Mouse (Mus musculus) heart, postnatal 0 days (tissue): ENCODE measurements at regions not wholly inside any gene's neighbourhood (a gene's known extent, or its start where the extent isn't known, plus 50 kb on each side); places are given as distances from the start of the nearest gene placed in this dataset.

ENCODE experiments used
- ATAC-seq: fragments of 200-750 bp; cut with Nextera tagmentation; 2 replicates; pipeline ENCODE4 v1.8.0; 2017; ENCODE audit warnings: low read depth, moderate number of reproducible peaks, moderate library complexity; ENCODE audit not compliant: insufficient read depth
- DNase-seq: peaks from one replicate; pipeline ENCODE4 v3.0.0-alpha.2; 2016; ENCODE audit warnings: low spot score
- H3K27ac ChIP-seq: fragments of 300-500 bp; sonication (generic); 2 replicates; pipeline ENCODE4 v1.5.1; 2014; ENCODE audit warnings: low read depth, mild to moderate bottlenecking
- H3K27me3 ChIP-seq: fragments of 300-500 bp; sonication (generic); 2 replicates; pipeline ENCODE4 v1.6.1; 2014; ENCODE audit warnings: low read length, mixed read lengths; ENCODE audit not compliant: control insufficient read depth, insufficient read depth
- H3K36me3 ChIP-seq: fragments of 300-500 bp; sonication (generic); replicated peaks from 2 replicates; pipeline ENCODE4 v1.6.1; 2014; ENCODE audit warnings: low read length, mixed read lengths; ENCODE audit not compliant: control insufficient read depth, insufficient read depth
- H3K4me1 ChIP-seq: fragments of 300-500 bp; sonication (generic); 2 replicates; pipeline ENCODE4 v1.6.1; 2014; ENCODE audit warnings: antibody characterized with exemption; ENCODE audit not compliant: control insufficient read depth, insufficient read depth
- H3K4me2 ChIP-seq: fragments of 300-500 bp; sonication (generic); 2 replicates; pipeline ENCODE4 v1.6.1; 2014; ENCODE audit warnings: low read depth, mild to moderate bottlenecking, low read length, moderate library complexity
- H3K4me3 ChIP-seq: fragments of 300-500 bp; sonication (generic); 2 replicates; pipeline ENCODE4 v1.5.1; 2014; ENCODE audit warnings: low read depth, low read length
- H3K9ac ChIP-seq: fragments of 300-500 bp; sonication (generic); replicated peaks from 2 replicates; pipeline ENCODE4 v1.6.1; 2014; ENCODE audit warnings: low read depth, low read length, mixed read lengths
- H3K9me3 ChIP-seq: fragments of 300-500 bp; sonication (generic); replicated peaks from 2 replicates; pipeline ENCODE4 v1.6.1; 2016; ENCODE audit warnings: low read length; ENCODE audit not compliant: control insufficient read depth
- CTCF ChIP-seq: IDR thresholded peaks from 2 replicates; pipeline ENCODE4 v1.5.1; 2016; ENCODE audit warnings: antibody characterized with exemption, control low read depth, low read depth
- EP300 ChIP-seq: IDR thresholded peaks from 2 replicates; pipeline ENCODE4 v1.6.1; 2016; ENCODE audit warnings: antibody characterized with exemption, low read depth
- WGBS: fragments of 180-500 bp; shearing (Covaris S2); extraction: QIAGEN DNeasy Blood & Tissue Kit; methylation state at CpG from one replicate; pipeline ENCODE4 v1.1.7; 2014; 5-methylcytosine and 5-hydroxymethylcytosine counted together

GRCm38 (mm10) chr2:167781496-167781895, 91.9 kb upstream of the Tmem189 start:
- TF ChIP-seq EP300 (no peak), CTCF (no peak)
- DNase-seq (peak; percentile 71), ATAC-seq (peak; percentile 22; the same call in 1 of the 2 replicates)

GRCm38 (mm10) chr2:167778691-167779090, 89.1 kb upstream of the Tmem189 start:
- Histone ChIP-seq H3K4me1 (peaks cover 26% of the 10 kb centered on the region), H3K9ac (0 out of 2 replicates have a peak overlapping the region, but pooled peaks have one; percentile 60), H3K36me3 (no peaks in the 10 kb centered on the region), H3K9me3 (no peaks in the 10 kb centered on the region), H3K4me3 (no peak overlapping the region), H3K27ac (peak overlapping the region; percentile 84), H3K4me2 (peak overlapping the region; percentile 78; the same call in 1 of the 2 replicates), H3K27me3 (no peaks in the 10 kb centered on the region)
- 78% methylated on average over 10 of the region's 10 CpGs for WGBS
- TF ChIP-seq EP300 (no peak), CTCF (no peak)
- no peak for DNase-seq
- no peak for ATAC-seq

More at GRCm38 (mm10) chr2:167781496-167781895, 91.9 kb upstream of the Tmem189 start:
- Histone ChIP-seq H3K4me3 (no peak overlapping the region), H3K9me3 (no peaks in the 10 kb centered on the region), H3K9ac (no peak overlapping the region), H3K36me3 (no peaks in the 10 kb centered on the region), H3K27me3 (no peaks in the 10 kb centered on the region), H3K27ac (peak overlapping the region; percentile 43), H3K4me2 (no peak overlapping the region), H3K4me1 (peaks cover 26% of the 10 kb centered on the region)
- WGBS: 32% methylated on average over 13 of the region's 13 CpGs

GRCm38 (mm10) chr2:167778271-167778670, 88.6 kb upstream of the Tmem189 start:
- Histone ChIP-seq H3K4me2 (peak overlapping the region; percentile 78), H3K27ac (peak overlapping the region; percentile 84), H3K4me1 (peaks cover 26% of the 10 kb centered on the region), H3K27me3 (no peaks in the 10 kb centered on the region), H3K4me3 (peak overlapping the region; percentile 50), H3K9me3 (no peaks in the 10 kb centered on the region), H3K9ac (peak overlapping the region; percentile 60), H3K36me3 (no peaks in the 10 kb centered on the region)
- TF ChIP-seq CTCF (no peak), EP300 (no peak)
- DNase-seq: no peak
- no peak for ATAC-seq
- 37% methylated on average over 4 of the region's 4 CpGs for WGBS

GRCm38 (mm10) chr2:167777331-167778085, 87.9 kb upstream of the Tmem189 start:
- DNase-seq: peak; percentile 86
- ATAC-seq: peak; percentile 78
- TF ChIP-seq CTCF: no peak
- peak; percentile 91 for TF ChIP-seq EP300
- H3K27ac ChIP-seq: peak overlapping the region; percentile 84
- peak overlapping the region; percentile 78 for H3K4me2 ChIP-seq
- H3K4me3 ChIP-seq: peak overlapping the region; percentile 50
- WGBS: under 1% methylated on average over 33 of the region's 33 CpGs
- H3K9me3 ChIP-seq: no peaks in the 10 kb centered on the region
- H3K36me3 ChIP-seq: no peaks in the 10 kb centered on the region
- H3K4me1 ChIP-seq: peaks cover 25% of the 10 kb centered on the region
- H3K9ac ChIP-seq: peak overlapping the region; percentile 60
- no peaks in the 10 kb centered on the region for H3K27me3 ChIP-seq

- Histone ChIP-seq H3K4me2 (peak overlapping the region; percentile 78; the same call in 1 of the 2 replicates), H3K27me3 (no peaks in the 10 kb centered on the region), H3K9ac (no peak overlapping the region), H3K4me3 (no peak overlapping the region), H3K4me1 (peaks cover 15% of the 10 kb centered on the region), H3K27ac (peak overlapping the region; percentile 84), H3K36me3 (no peaks in the 10 kb centered on the region), H3K9me3 (no peaks in the 10 kb centered on the region)
- WGBS: 87% methylated on average over 24 of the region's 24 CpGs
- ATAC-seq: no peak
- TF ChIP-seq CTCF: no peak
- no peak for TF ChIP-seq EP300
- no peak for DNase-seq
Observed at GRCm38 (mm10) chr2:167776251-167777168, 86.9 kb upstream of the Tmem189 start.
